Mouse (Mus musculus): ENCODE measurements around the gene Dpp6.

The Dpp6 gene

GRCm38 (mm10) chr5:27200581-27201341 lies 383.8 kb downstream of the Dpp6 start:
- DNase-seq (ENCODE audit: low spot score) = no peak

GRCm38 (mm10) chr5:27203131-27203530 lies 386.1 kb downstream of the Dpp6 start:
- no peak for DNase-seq (ENCODE audit: low spot score)

GRCm38 (mm10) chr5:27204721-27205120 lies 387.7 kb downstream of the Dpp6 start:
- DNase-seq (ENCODE audit: low spot score) = no peak

GRCm38 (mm10) chr5:27205754-27206153 lies 388.8 kb downstream of the Dpp6 start:
- DNase-seq (ENCODE audit: low spot score) = no peak

- no peak for DNase-seq (ENCODE audit: low spot score)
Measured at GRCm38 (mm10) chr5:27206213-27206612, 389.2 kb downstream of the Dpp6 start.

GRCm38 (mm10) chr5:27220116-27220515 lies 403.1 kb downstream of the Dpp6 start:
- no peak for DNase-seq (ENCODE audit: low spot score)

- no peak for DNase-seq (ENCODE audit: low spot score)
Measured at GRCm38 (mm10) chr5:27242078-27242477, 425.1 kb downstream of the Dpp6 start.

GRCm38 (mm10) chr5:27243226-27243625 lies 426.2 kb downstream of the Dpp6 start:
- no peak for DNase-seq (ENCODE audit: low spot score)

GRCm38 (mm10) chr5:27247793-27248192 lies 430.8 kb downstream of the Dpp6 start:
- DNase-seq (ENCODE audit: low spot score) = no peak

GRCm38 (mm10) chr5:27248685-27249084 lies 431.7 kb downstream of the Dpp6 start:
- DNase-seq (ENCODE audit: low spot score) = no peak

GRCm38 (mm10) chr5:27249951-27250350 lies 432.9 kb downstream of the Dpp6 start:
- DNase-seq (ENCODE audit: low spot score) = no peak

GRCm38 (mm10) chr5:27250906-27251305 lies 433.9 kb downstream of the Dpp6 start:
- no peak for DNase-seq (ENCODE audit: low spot score)

GRCm38 (mm10) chr5:27251361-27251760 lies 434.4 kb downstream of the Dpp6 start:
- no peak for DNase-seq (ENCODE audit: low spot score)

- no peak for DNase-seq (ENCODE audit: low spot score)
Measured at GRCm38 (mm10) chr5:27255247-27255646, 438.2 kb downstream of the Dpp6 start.

- no peak for DNase-seq (ENCODE audit: low spot score)
Measured at GRCm38 (mm10) chr5:27258636-27259035, 441.6 kb downstream of the Dpp6 start.

GRCm38 (mm10) chr5:27261746-27262727 lies 445.0 kb downstream of the Dpp6 start:
- no peak for DNase-seq (ENCODE audit: low spot score)

- no peak for DNase-seq (ENCODE audit: low spot score)
Measured at GRCm38 (mm10) chr5:27262751-27263150, 445.7 kb downstream of the Dpp6 start.

GRCm38 (mm10) chr5:27265281-27265680 lies 448.3 kb downstream of the Dpp6 start:
- DNase-seq (ENCODE audit: low spot score) = no peak

GRCm38 (mm10) chr5:27271336-27271735 lies 454.3 kb downstream of the Dpp6 start:
- no peak for DNase-seq (ENCODE audit: low spot score)

GRCm38 (mm10) chr5:27274781-27275395 lies 457.9 kb downstream of the Dpp6 start:
- DNase-seq (ENCODE audit: low spot score) = no peak

- DNase-seq (ENCODE audit: low spot score) = no peak
Measured at GRCm38 (mm10) chr5:27275871-27276270, 458.9 kb downstream of the Dpp6 start.

GRCm38 (mm10) chr5:27278120-27278645 lies 461.2 kb downstream of the Dpp6 start:
- no peak for DNase-seq (ENCODE audit: low spot score)

Data from adipocyte (in vitro differentiated cells).